Mouse (Mus musculus): ENCODE results near the gene Scg5.

Gene Scg5

GRCm38 (mm10) chr2:113828943-113829882, at the start of gene Scg5:
TSS of gene Scg5 (minus strand) at chr2:113829121.
- peak; percentile 87 for DNase-seq (ENCODE audit: extremely low spot score)

- DNase-seq (ENCODE audit: extremely low spot score) = no peak
These were observed 41.2 kb upstream of the Scg5 start for GRCm38 (mm10) chr2:113870115-113870514.

GRCm38 (mm10) chr2:113868404-113868803, 39.5 kb upstream of the Scg5 start:
- DNase-seq (ENCODE audit: extremely low spot score) = no peak

GRCm38 (mm10) chr2:113866155-113866554, 37.2 kb upstream of the Scg5 start:
- DNase-seq (ENCODE audit: extremely low spot score) = no peak

- no peak for DNase-seq (ENCODE audit: extremely low spot score)
These were observed 20.2 kb upstream of the Scg5 start for GRCm38 (mm10) chr2:113849141-113849540.

- DNase-seq (ENCODE audit: extremely low spot score) = peak; percentile 92
These were observed 19.6 kb upstream of the Scg5 start, which contains the start of gene Arhgap11a for GRCm38 (mm10) chr2:113848245-113849121. TSS of gene Arhgap11a (minus strand) at chr2:113848661.

- DNase-seq (ENCODE audit: extremely low spot score) = no peak
These were observed 18.8 kb upstream of the Scg5 start for GRCm38 (mm10) chr2:113847678-113848244.

GRCm38 (mm10) chr2:113845081-113845480, 16.2 kb upstream of the Scg5 start:
- DNase-seq (ENCODE audit: extremely low spot score) = no peak

- no peak for DNase-seq (ENCODE audit: extremely low spot score)
These were observed 12.9 kb upstream of the Scg5 start for GRCm38 (mm10) chr2:113841656-113842437.

- no peak for DNase-seq (ENCODE audit: extremely low spot score)
These were observed 10.6 kb upstream of the Scg5 start for GRCm38 (mm10) chr2:113839488-113839887.

GRCm38 (mm10) chr2:113835219-113835618, 6.3 kb upstream of the Scg5 start:
- DNase-seq (ENCODE audit: extremely low spot score) = no peak

GRCm38 (mm10) chr2:113828086-113828942, 607 bp downstream of the Scg5 start:
- DNase-seq (ENCODE audit: extremely low spot score) = no peak

GRCm38 (mm10) chr2:113823909-113824308, 5.0 kb downstream of the Scg5 start:
- peak; percentile 34 for DNase-seq (ENCODE audit: extremely low spot score)

GRCm38 (mm10) chr2:113822367-113822766, 6.6 kb downstream of the Scg5 start:
- no peak for DNase-seq (ENCODE audit: extremely low spot score)

- DNase-seq (ENCODE audit: extremely low spot score) = no peak
These were observed 7.7 kb downstream of the Scg5 start for GRCm38 (mm10) chr2:113821176-113821734.

GRCm38 (mm10) chr2:113820117-113820516, 8.8 kb downstream of the Scg5 start:
- DNase-seq (ENCODE audit: extremely low spot score) = no peak

GRCm38 (mm10) chr2:113817681-113818606, 11.0 kb downstream of the Scg5 start:
- DNase-seq (ENCODE audit: extremely low spot score) = no peak

GRCm38 (mm10) chr2:113807640-113808039, 21.3 kb downstream of the Scg5 start:
- DNase-seq (ENCODE audit: extremely low spot score) = peak; percentile 61
